Mouse (Mus musculus): Measurements from ENCODE around the gene Cntd1. TPM values are rescaled to one million over a fixed set of nuclear protein-coding genes. Genes with fewer than 3 reads are reported as not detected.
"Not testable (repeated sequence)": the region's sequence is repeated elsewhere in the genome, so short reads cannot be mapped to it uniquely, and the experiment has no call there.

The Cntd1 gene
- total RNA-seq, 2 experiments from 2014 or later = 0.21 to 0.28 TPM

- DNase-seq = no peak
Measured at GRCm38 (mm10) chr11:101283805-101284204, 5.0 kb downstream of the Cntd1 start.

DNA sequence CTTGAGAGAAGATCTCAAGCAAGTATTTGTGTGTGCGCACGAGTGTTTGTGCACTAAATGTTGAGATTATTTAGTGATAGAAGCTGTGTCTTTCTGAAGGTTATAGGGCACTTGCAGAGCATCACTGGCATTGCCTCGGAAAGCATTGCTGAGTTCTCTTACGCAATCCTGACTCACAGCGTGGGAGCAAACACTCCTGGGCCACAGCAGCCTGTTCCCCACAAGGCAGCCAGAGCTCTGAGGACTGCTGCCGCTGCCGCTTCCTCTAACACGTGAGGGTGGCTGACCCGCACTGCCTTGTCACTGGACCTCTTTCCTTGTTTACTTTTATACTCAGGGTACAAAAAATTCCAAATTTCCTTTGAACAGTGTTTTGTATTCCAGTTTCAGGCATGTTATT, 8.5 kb downstream of the Cntd1 start:
- no peak for DNase-seq

DNA sequence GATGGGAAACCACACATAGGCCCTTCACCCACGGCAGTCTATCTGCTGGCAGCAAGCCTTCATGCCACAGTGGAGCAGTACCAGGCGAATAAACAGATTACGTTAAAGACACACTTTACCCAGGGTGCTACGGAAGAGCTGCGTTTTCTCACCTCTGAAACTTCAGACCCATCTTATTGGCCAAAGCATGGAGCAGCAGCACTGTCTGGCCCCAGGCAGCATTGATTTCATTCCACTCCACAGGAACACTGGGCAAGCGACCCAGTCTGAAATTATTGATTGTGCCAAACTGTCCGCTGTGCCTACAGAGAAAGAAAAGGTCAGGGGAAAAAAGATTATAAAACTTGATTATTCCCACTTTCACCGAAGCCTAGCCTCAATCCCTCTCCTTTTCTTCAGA, 12.4 kb downstream of the Cntd1 start:
- DNase-seq = no peak

- no peak for DNase-seq
Measured at GRCm38 (mm10) chr11:101295191-101295590, 16.4 kb downstream of the Cntd1 start.

- DNase-seq = no peak
Measured at GRCm38 (mm10) chr11:101300881-101301280, 22.1 kb downstream of the Cntd1 start.

DNA sequence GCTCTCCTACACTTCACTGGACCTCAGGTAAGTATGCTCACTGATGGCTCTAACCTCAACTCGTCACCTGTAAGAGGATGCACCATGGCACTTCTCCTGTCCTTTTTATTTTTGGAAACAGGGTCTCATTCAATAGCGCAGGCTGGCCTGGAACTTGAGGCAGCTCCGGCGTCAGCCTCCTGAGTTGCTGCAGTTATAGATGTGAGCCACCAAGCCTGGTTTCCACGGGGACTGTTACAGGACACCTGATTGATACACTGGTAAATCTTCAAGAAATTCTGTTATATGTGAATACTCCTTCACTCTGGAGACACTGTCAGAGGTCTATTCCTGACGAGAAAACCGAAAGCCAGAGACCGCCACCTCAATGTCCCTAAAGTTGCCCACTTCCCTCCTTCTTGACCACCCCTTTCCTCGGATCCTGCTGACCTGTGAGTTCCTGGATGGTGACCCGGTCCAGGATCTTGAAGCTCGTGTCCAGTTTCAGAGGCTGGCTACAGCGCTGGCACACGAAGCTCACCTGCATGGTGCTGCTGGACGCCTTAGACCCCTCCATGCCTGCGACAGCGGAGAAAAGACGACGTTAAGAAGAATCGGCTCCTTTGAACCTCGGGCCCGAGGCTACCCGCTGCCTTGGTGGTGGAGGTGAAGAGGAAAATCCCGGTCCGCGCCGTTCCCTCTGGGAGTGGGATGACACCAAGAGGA, 22.6 kb downstream of the Cntd1 start:
- no peak for DNase-seq

- peak; percentile 88 for DNase-seq
Measured at GRCm38 (mm10) chr11:101302004-101302798, 23.4 kb downstream of the Cntd1 start, which contains the start of gene Becn1. Gene Becn1 (minus strand): TSS chr11:101302286.

- DNase-seq = no peak
Measured at GRCm38 (mm10) chr11:101307744-101308143, 28.9 kb downstream of the Cntd1 start.

- no peak for DNase-seq
Measured at GRCm38 (mm10) chr11:101311083-101311482, 32.3 kb downstream of the Cntd1 start.

GRCm38 (mm10) chr11:101312150-101312549, 33.3 kb downstream of the Cntd1 start:
- DNase-seq = no peak

DNA sequence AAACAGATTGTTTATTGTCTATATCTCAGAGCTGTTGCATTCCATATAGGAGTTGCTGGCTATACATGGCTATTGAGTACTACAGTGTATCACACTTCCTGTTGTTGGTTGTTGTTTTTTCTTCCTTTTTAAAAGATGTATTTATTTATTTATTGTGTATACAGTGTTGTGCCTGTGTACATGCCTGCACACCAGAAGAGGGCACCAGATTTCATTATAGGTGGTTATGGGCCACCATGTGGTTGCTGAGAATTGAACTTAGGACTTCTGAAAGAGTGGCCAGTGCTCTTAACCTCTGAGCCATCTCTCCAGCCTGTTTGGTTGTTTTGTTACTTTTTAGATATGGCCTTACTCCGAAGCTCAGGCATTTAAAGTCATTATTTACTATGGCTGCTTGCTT, 35.8 kb downstream of the Cntd1 start:
- no peak for DNase-seq

- no peak for DNase-seq
Measured at GRCm38 (mm10) chr11:101315082-101315650, 36.4 kb downstream of the Cntd1 start.

DNA sequence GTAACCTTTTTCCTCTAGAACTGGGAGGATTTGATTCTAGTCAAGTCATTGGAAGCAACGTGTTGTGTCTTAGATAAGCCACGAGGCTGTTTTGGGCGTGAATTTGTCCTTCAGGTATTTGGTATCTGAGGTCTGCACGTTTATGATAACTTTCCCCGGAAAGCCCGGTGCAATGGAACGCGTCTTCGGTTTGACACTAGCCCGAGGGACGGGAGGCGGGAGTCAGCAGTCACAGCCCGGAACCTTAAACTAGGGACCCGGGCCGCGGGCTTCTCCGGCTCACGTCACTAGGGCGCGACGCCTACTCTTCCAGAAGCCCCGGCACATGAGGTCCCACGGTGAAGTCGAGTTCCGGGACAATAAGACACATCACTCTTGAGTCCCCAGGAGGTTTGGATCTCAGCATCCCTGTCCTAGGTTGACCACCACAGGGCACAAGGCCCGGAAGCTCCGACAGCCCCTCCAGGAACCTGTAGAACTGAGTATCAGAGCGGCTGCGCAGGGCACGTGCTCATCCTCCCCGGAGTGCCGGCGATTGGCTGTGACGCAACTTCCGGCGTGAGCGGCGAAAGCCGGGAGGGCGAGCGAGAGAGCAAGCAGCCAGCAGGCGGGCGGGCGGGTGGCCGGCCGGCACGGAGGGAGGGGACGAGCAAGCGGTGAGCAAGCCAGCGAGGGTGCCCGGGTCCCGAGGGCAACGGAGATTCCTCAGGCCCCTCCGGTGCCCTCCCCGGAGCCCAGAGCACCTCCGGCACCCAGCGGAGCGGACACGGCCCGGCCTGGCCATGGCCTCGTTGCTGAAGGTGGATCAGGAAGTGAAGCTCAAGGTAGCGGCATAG, 37.1 kb downstream of the Cntd1 start, which contains the start of gene Psme3:
Gene Psme3, plus strand, starts transcription at position 549 of the 836 bp plus-strand sequence.
- DNase-seq = peak; percentile 89

DNA sequence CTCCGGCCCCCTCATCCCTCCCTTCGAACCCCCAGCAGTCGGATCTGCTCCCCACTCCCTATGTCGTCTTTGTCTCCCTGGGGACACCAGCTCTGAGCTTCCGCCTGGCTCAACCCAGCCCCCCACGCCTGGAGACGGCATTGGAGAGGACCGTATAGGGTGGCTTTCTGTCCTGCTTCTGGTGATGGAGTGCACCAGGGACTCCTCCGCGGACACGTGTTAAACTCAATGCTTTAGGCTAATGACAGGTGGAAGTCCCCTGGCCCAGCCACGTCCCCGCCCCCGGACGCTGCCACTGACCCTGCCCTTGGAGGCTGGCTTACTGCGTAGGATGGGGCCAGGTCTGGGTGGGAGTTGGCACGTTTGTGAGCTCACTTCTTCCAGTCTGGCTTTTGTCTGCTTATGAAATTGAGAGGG, 37.7 kb downstream of the Cntd1 start:
- DNase-seq = no peak

DNA sequence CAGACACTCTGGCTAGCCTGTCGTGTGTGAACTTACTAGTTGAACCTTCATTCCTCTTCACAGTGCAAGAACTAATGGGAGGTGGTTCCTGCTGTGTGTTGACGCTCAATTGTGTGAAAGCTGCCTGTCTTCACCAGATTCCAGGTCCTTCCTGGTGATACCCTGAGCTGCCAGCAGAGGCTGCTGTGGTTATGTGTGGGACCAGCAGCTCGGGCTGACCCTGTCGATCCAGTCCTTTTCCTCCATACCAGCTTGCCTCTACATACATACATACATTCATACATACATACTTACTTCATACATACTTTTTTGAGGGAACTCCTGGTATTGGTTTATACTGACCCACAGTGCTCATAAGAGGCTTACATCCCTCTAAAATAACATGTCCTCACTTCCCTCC, 44.8 kb downstream of the Cntd1 start:
- DNase-seq = peak; percentile 40

GRCm38 (mm10) chr11:101324763-101325162, 46.0 kb downstream of the Cntd1 start, which contains the start of gene Aoc2:
Gene Aoc2 (plus strand): TSS chr11:101325063.
- DNase-seq = no peak

DNA sequence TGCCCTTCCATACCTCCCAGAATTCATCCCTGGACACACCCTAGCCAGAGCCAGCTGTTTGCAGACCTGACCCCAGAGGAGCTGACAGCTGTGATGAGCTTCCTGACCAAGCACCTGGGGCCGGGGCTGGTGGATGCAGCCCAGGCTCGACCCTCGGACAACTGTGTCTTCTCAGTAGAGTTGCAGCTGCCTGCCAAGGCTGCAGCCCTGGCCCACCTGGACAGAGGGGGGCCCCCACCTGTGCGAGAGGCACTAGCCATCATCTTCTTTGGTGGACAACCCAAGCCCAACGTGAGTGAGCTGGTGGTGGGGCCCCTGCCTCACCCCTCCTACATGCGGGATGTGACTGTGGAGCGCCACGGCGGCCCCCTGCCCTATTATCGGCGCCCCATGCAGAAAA, 46.4 kb downstream of the Cntd1 start:
- not testable (repeated sequence) for DNase-seq

GRCm38 (mm10) chr11:101326147-101326546, 47.3 kb downstream of the Cntd1 start:
- no peak for DNase-seq

- no peak for DNase-seq
Measured at GRCm38 (mm10) chr11:101327311-101327710, 48.5 kb downstream of the Cntd1 start.

DNA sequence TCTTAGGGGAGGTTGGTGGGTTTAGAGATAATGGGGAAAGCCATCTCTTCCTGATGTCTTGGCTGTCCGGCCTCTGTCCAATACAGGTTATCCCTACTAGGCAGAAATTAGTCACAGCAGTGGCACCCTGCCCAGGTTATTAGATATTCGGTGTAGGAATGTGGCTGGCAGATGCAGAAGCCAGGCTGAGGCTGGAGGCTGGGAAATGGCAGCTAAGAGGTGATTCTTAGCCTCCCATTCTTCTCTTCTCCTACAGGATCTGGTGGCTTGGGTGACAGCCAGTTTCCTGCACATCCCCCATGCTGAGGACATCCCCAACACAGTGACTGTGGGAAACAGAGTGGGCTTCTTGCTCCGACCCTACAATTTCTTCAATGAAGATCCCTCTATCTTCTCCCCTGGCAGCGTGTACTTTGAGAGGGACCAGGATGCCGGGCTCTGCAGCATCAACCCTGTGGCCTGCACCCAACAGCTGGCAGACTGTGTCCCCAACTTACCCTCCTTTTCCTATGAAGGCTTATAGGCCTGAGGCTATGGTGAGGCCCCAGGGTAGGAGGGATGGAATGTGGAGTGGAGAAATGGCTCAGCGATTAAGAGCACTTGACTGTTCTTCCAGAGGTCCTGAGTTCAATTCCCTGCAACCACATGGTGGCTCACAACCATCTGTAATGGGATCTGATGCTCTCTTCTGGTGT, 50.3 kb downstream of the Cntd1 start:
- DNase-seq = peak; percentile 30

DNA sequence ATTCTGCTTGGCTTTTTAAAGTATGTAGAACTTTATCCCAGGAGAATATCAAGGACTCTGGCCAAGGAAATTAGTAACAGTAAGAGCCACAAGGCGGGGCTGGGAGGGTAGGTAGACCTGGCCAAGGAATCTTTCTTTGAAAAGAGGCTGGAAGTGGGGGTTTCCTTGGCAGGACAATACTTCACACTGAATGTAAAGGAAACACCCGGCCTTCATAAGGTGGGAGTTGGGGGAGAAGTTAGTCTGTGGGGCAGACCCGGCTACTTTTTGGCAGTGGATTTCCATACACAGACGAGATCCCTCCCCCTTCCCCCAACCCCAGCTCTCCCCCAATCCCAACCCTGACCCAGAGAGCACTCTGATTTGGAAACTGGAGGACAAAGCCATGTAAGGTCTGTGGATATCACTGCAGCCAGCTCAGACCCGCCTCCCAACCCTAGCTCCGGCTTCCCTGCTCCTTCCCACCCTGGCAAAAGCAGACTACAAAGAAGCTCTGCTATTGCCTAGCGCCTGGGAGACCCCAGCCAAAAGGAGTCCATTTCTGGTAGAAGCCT, 51.6 kb downstream of the Cntd1 start, which contains the start of gene Aoc3:
Gene Aoc3, plus strand, starts transcription at position 235 of the 554 bp plus-strand sequence.
- peak; percentile 60 for DNase-seq

Measured in gastrocnemius, postnatal 25 days (tissue).